Mouse (Mus musculus) effector memory CD4-positive, alpha-beta T cell, adult 5 months (primary cell): ENCODE results near the gene Exd1. TPM values are rescaled to one million over a fixed set of nuclear protein-coding genes. Genes with fewer than 3 reads are reported as not detected.

Experiments used
- polyA plus RNA-seq: library from polyadenylated mRNA; unstranded; fragments of 100-300 nt; shearing (Covaris generic); gene quantifications from one replicate; pipeline ENCODE4 v1.2.1, GENCODE M21; 2017

Gene Exd1
- 0.25 TPM for polyA plus RNA-seq

GRCm38 (mm10) chr2:119547522-119548370, at the start of gene Exd1, which contains the start of gene Chp1:
TSS of gene Exd1 (minus strand) at chr2:119547627.
TSS of gene Chp1 (plus strand) at chr2:119547697.

GRCm38 (mm10) chr2:119477571-119478396, 69.6 kb downstream of the Exd1 start, which contains the start of gene Ino80:
TSS of gene Ino80 (minus strand) at chr2:119477687.

Other genes with a start within 250 kb of the Exd1 start
- gene Dll4, start 221.8 kb downstream of the Exd1 start, polyA plus RNA-seq, result not detected
- not detected for gene Chac1, start 196.4 kb downstream of the Exd1 start, polyA plus RNA-seq
- 4.5 TPM for gene Ino80, start 69.9 kb downstream of the Exd1 start, polyA plus RNA-seq
- gene Chp1, start 70 bp upstream of the Exd1 start, polyA plus RNA-seq, result 96.5 TPM
- gene Nusap1, start 70.7 kb upstream of the Exd1 start, polyA plus RNA-seq, result 0.70 TPM
- gene Oip5, start 70.8 kb upstream of the Exd1 start, polyA plus RNA-seq, result 0.70 TPM
- gene Ndufaf1, start 115.2 kb upstream of the Exd1 start, polyA plus RNA-seq, result 10.5 TPM
- gene Rtf1, start 127.4 kb upstream of the Exd1 start, polyA plus RNA-seq, result 64.8 TPM
- 0.20 TPM for gene Itpka, start 194.7 kb upstream of the Exd1 start, polyA plus RNA-seq
- gene Ltk, start 212.8 kb upstream of the Exd1 start, polyA plus RNA-seq, result 0.62 TPM
- 24.5 TPM for gene Rpap1, start 239.9 kb upstream of the Exd1 start, polyA plus RNA-seq